Mouse (Mus musculus): ENCODE data around the gene Pcyt1a.
A peak's percentile ranks its signal among the peaks of the same experiment; 100 is the strongest.
"Not testable (repeated sequence)": the region's sequence is repeated elsewhere in the genome, so short reads cannot be mapped to it uniquely, and the experiment has no call there.

The Pcyt1a gene

DNA sequence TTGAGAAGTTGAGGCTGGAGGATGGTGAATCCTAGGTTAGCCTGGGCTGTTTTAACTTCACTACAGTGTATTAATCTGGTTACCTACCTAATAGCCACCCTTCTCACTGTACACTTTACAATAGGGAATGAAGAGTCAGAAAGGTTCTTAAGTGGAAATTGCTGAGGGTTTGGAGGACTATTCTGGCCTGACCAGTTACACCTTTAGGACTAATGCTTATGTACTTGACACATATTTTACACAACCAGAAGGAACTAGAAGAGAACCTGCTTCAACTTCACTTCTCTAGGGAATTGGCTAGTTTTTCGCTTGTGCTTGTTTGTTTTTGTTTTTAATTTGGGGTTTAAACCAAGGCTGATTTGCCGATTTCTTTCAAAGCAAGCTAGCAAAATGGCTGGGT, 2.4 kb downstream of the Pcyt1a start:
- DNase-seq (ENCODE audit: low read depth, low spot score): no peak

- DNase-seq (ENCODE audit: low read depth, low spot score): no peak
Measured at GRCm38 (mm10) chr16:32434066-32434465, 3.3 kb downstream of the Pcyt1a start.

GRCm38 (mm10) chr16:32434691-32435090, 4.0 kb downstream of the Pcyt1a start:
- DNase-seq (ENCODE audit: low read depth, low spot score): no peak

DNA sequence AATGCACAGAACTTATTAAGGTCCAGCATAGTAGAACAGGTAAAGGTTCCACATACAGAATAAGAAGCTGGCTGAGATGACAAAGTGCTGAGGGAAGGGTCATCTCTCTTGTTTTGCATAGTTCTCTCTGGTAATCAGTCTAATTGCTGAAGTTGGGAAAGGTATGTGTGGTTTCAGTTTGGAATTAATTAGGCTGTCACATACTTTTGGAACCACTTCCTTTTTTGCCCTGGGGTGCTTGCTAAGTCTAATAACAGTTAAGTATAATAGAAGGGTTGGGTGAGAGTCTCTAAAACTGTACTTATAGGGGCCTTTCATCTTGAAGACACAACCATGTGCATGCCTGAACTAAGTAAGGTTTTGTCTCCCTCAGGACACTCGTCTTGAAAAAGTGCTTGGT, 5.9 kb downstream of the Pcyt1a start:
- no peak for DNase-seq (ENCODE audit: low read depth, low spot score)

GRCm38 (mm10) chr16:32437266-32437665, 6.5 kb downstream of the Pcyt1a start:
- DNase-seq (ENCODE audit: low read depth, low spot score): no peak

GRCm38 (mm10) chr16:32441432-32441831, 10.7 kb downstream of the Pcyt1a start:
- DNase-seq (ENCODE audit: low read depth, low spot score): no peak

- not testable (repeated sequence) for DNase-seq (ENCODE audit: low read depth, low spot score)
Measured at GRCm38 (mm10) chr16:32444615-32445014, 13.9 kb downstream of the Pcyt1a start.

GRCm38 (mm10) chr16:32445558-32445957, 14.8 kb downstream of the Pcyt1a start:
- no peak for DNase-seq (ENCODE audit: low read depth, low spot score)

DNA sequence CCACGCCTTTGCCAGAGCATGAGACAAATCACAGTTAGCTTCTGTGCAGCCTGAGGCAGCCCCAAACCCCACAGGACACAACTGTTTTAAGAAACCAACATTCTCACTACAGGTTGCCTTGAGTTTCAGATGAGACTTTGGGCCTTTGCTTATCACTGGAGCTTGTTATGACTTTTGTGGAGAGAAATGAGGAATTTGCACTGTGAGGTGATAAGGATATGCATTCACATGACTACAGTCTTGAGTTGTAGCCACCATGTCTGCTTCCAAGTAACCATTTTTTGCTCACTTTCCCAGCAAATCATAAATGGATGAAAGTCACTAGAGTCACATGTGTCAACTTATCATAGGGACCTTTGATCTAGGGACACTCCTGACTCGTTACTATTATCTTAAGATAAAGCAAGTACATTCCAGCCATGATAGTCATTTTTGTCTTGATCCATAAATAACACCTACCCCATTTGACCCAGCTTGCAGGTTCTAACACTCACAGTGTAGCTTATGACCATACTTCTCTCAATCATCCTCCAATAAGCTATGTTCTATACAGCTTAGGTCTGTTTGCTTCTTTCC, 15.9 kb downstream of the Pcyt1a start:
- DNase-seq (ENCODE audit: low read depth, low spot score): no peak

DNA sequence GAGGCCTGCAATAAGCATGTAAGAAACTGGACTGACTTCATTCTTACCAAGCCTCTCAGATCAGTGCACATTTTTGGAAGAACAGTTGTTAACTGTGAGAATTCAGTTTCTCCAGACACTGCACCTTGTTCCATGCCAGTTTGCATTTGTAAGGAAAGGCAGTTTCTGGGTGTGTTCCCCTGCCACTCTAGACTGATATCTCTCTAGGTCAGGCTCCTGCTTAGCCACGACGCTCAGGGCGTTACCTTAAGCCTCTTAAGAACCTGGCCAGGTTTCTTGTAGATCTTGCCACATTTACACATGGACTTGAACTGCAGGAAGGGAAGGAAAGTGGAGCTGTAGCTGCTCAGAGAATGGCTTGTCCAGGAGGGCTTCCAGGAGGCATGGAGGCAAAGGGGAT, 18.9 kb downstream of the Pcyt1a start:
- DNase-seq (ENCODE audit: low read depth, low spot score): no peak

GRCm38 (mm10) chr16:32450133-32450532, 19.4 kb downstream of the Pcyt1a start:
- no peak for DNase-seq (ENCODE audit: low read depth, low spot score)

DNA sequence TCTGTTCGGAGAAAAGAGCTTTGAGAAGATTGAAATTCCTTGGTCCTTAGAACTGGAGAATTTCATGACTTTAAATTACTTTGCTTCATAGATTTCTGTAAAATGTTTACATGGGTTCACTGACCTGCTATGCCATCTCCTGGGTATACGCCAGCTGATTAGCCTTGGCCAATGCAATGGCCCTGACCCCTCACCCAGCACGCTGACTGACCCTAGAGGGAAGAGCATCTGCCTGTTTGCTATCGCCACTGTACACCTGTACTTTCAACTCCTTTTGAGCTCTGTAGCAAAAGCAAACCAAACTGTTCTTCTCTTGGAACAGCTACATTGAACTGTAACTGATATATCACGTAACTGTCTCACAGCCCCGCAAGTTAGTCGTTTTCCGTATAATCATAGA, 22.4 kb downstream of the Pcyt1a start:
- DNase-seq (ENCODE audit: low read depth, low spot score): no peak

DNA sequence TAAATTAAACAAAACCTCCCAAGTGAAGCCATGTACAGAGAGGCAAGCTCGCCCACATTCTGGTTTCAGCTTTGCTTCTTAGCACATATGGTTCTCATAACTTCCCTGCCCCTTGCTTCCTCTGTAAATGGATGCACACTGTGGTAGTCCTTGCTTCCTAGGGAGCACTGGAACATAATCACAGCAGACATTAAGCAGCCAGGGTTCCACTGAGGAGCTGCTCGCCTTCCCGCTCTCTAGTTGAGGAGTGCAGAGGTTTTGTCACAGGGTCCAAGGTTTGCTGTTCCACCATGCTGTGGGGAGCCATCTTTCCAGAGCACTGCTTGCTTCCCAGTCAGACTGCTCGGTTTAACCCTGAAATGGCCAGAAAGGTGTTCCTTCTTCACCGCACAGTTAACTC, 23.9 kb downstream of the Pcyt1a start:
- no peak for DNase-seq (ENCODE audit: low read depth, low spot score)

- DNase-seq (ENCODE audit: low read depth, low spot score): no peak
Measured at GRCm38 (mm10) chr16:32456086-32456485, 25.4 kb downstream of the Pcyt1a start.

- no peak for DNase-seq (ENCODE audit: low read depth, low spot score)
Measured at GRCm38 (mm10) chr16:32456761-32457160, 26.0 kb downstream of the Pcyt1a start.

GRCm38 (mm10) chr16:32457589-32458386, 27.1 kb downstream of the Pcyt1a start:
- peak; percentile 24 for DNase-seq (ENCODE audit: low read depth, low spot score)

DNA sequence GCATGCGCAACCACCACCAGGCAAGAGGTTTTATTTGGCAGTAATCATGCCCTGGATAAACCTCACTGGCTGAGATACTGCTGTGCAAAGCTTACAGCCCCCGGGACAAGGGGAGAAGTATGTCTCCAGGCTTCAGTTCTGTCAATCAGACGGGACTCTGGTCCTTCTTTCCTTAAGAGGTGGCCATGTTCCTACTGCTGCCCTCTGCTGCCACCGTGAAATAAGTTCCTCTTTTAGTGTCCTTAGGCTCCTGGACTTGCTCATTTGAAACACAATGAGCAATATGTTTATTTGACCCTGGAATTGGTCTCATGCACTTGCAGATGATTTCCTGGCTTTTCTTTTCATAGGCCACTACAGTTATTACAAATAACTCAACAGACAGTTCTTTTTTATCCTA, 29.8 kb downstream of the Pcyt1a start:
- no peak for DNase-seq (ENCODE audit: low read depth, low spot score)

- DNase-seq (ENCODE audit: low read depth, low spot score): no peak
Measured at GRCm38 (mm10) chr16:32461713-32462112, 31.0 kb downstream of the Pcyt1a start.

GRCm38 (mm10) chr16:32462950-32463349, 32.2 kb downstream of the Pcyt1a start:
- no peak for DNase-seq (ENCODE audit: low read depth, low spot score)

GRCm38 (mm10) chr16:32463426-32463825, 32.7 kb downstream of the Pcyt1a start:
- DNase-seq (ENCODE audit: low read depth, low spot score): no peak

DNA sequence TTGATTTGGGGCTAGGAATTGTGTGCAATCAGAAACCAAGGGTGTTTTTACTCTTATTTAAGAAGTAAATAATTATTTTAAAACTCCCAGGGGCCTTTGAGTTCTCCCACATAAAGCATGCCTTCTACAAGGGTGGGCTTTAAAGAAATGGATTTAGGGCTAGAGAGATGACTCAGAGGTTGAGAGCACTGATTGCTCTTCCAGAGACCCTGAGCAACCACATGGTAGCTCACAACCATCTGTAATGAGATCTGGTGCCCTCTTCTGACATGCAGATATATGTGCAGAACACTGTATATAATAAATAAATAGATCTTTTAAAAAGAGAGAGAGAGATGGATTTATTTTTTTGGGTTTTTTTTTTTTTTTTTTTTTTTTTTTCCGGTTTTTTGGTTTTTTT, 34.2 kb downstream of the Pcyt1a start:
- no peak for DNase-seq (ENCODE audit: low read depth, low spot score)

DNA sequence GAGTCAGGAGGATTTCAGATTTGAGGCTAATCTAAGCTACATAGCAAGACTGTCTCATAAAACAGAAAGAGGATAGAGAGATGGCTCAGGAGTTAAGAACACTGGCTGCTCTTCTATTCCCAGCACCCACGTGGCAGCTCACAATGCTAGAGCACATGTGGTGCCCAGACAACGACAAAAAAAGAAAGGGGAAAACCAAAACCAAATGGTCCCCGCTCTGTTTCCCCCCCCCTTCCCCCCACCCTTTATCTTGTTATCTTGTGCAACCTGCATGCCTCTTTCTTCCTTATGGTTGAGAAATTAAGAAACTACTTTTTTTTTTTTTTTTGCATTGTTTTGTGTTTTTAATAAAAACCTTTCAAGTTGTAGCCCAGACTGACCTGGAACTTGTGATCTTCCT, 37.8 kb downstream of the Pcyt1a start:
- DNase-seq (ENCODE audit: low read depth, low spot score): no peak

DNA sequence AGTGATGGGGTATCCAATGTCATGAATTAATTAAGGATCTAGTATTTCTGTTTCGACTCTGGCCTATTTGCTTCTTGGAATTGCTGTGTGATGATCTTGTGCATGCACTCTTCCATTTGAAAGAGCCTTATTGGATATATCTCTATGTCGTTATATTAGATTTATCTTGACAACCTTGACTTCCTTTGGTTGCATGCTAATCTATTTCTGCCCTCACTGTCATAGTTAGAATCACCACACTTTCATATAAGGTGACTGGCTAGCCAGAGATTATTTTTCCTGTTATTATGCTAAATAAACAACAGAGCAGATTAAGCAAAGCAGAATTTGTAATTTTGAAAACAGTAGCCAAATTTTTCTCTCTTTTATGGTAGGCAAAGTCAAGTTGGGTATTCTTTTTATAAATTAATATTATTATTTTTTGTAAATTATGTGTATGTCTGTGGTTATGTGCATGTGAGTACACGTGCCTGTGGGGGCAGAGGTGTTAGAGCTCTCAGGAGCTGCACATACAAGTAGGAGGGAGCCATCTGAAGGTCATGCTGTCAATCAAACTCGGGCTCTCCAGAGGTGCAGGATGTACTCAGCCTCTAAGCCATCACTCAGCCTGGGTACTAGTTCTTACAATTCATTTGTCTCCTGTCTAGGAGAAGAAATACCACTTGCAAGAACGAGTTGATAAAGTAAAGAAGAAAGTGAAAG, 38.8 kb downstream of the Pcyt1a start:
- DNase-seq (ENCODE audit: low read depth, low spot score): no peak
